Mouse (Mus musculus) T-helper 2 cell (primary cell): ENCODE data around the gene Tfip11.

Experiments used
- in situ Hi-C: fragments of 300-600 bp; cut with MboI, MseI; formaldehyde crosslinking; loops from one replicate; pipeline ENCODE4 v1.15.1; 2025; ENCODE audit warnings: high pct_unique_total_duplicates

Tfip11 gene

GRCm38 (mm10) chr5:112325546-112326445, at the start of gene Tfip11:
Gene Tfip11, plus strand, starts transcription at chr5:112326358.
- in situ Hi-C loops: no loop called here

DNA sequence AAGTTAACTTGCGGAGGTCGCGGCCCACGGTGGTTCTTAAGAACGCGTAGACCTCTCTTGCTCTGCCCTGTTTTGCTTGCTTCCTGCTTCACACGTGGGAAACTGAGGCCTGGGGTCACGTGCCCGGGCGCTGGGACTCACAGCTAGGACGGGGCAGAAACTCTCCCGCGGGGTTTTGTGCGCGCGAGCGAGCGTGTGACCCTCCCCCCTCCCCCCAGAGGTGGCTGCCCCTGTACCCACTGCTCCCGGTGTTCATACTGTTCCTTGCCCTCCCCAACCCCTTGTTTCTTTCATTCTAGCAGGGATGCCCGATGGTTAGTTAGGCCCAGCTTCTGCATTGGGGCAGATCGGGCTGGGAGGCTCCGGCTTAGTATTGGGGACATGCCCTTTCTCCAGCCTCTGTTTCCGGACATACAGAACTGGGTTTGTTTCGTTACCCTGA, 49.2 kb upstream of the Tfip11 start:
- in situ Hi-C loops: no loop called here

DNA sequence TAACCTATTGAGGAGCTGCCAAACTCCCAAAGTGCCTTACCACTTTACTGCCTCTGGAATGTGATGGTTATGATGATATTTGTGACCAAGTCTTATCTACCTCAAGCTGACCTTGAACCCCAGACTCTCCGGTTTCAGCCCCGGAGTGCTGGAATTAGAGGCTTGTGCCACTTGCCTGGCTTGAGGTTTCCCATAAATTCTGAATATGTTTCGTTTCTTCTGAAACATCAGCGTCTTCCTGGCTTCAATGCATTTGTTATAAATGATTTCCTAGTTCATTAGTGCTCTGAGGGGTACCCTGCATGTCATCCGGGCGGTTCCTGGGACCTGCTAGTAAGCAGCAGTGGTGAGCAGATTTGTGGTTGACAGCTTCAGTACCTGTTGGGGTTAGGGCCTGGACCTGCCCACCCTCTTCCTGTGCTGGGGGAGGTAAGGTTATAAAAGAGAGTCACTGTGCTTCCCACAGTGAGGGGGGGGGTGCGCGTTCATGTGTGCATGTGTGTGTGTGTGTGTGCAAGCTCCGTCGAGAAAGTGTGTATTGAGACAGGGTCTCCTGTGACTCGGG, 48.2 kb upstream of the Tfip11 start:
- in situ Hi-C loops: no loop called here

GRCm38 (mm10) chr5:112279181-112280021, 46.8 kb upstream of the Tfip11 start:
- in situ Hi-C loops: no loop called here

DNA sequence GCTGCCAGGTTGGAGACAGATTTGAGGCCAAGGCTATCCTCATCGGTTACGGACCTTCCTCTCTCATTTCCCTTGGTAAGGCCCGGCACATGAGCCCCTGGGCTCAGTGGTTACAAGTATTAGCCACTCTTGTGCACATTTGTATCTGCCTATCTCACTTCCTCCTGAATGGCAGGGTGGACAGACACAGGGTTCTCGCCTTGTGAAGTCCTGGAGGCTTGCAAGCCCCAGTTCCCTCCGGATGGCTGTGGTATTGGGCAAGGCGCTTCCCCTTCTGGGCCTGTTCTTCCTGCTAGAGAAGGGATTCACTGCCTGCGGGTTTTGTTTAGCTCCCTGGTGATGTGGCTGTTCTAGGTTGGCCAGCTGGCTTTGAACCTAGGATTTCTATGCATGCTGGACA, 46.0 kb upstream of the Tfip11 start:
- in situ Hi-C loops: no loop called here

DNA sequence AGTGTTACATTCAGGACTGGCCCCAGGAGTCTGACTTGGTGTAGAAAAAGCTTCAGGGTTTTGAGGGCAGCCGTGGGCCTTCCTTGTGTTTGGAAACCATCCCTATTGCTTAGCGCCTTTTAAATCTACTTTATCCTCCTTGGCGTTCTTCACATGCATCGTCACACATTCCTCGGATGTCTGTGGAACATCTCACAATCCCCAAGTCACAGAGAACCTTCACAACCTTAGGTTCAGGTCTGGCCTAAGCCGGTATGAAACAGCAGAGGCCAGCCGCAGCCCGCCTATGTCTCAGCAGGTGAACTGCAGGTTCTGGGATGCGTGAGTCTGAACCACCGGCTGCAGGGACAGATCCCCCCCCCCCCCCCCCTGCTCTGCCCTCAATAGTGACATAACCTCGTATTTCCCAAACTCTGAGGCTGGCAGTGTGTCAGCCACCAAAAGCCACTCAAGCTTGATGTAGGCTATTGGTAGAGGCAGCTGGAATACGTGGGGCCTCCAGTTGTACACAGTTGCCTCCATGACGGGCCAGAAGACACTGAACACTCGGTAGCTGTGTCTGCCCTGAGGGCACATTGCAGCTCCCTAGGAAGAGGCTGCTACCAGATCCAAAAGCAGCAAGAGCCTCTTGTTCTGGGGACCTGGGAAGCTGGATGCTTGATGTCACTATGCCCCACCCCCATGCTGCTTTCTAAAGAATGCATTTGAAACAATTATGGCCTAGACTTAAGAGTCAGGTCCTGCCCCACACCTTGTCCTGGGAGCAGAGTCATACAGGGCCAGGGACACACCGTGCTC, 45.1 kb upstream of the Tfip11 start:
- in situ Hi-C loops: no loop called here

DNA sequence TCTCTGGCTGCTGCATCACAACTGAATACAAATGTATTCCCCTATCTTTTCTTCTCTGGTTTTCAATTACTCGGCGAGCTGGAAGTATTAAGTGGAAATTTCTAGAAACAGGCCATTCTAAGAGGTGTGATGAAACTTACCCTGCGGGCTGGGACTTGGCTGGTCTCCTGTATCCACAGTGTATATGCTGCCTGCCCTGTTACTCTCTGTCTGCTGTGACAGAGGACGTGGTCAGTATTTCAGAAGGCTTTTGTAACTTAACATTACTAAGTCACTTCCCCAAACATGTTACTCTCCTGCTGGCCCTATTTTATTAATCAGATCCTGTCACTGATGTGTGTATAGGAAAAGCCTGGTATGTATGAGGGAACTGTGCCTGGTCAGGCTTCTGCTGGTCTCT, 44.5 kb upstream of the Tfip11 start:
- in situ Hi-C loops: no loop called here

DNA sequence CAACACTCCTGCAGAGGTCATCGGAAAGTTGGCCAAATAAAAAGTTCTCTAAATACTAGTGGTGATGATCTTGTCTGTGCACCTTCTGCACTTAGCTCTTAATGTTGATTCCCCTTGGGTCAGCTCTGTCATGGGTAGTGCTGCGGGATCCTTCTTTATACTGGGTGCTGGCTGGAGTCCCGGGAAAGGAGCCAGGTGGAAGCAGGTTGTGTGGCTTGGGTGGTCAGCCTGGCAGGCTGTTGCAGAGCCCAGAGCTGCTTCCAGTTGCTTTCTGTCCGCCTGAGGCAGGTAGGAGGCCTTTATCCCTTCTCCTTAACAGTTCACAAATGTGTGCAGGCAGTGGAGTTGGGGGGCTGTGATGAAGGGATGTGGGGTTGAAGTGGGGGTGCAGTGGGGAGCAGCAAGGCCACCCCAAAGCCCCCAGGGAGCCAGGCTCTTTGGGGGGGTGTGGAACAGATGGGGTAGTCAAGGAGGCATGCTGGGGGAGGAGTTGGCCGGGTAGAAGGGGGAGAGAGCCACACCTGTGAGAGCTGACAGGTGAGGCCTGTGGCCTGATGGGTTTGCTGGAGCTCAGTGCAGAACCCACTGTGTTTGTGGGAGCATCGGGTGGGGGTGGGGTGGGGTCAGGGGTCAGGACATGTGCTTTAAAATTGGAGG, 43.9 kb upstream of the Tfip11 start:
- in situ Hi-C loops: no loop called here

DNA sequence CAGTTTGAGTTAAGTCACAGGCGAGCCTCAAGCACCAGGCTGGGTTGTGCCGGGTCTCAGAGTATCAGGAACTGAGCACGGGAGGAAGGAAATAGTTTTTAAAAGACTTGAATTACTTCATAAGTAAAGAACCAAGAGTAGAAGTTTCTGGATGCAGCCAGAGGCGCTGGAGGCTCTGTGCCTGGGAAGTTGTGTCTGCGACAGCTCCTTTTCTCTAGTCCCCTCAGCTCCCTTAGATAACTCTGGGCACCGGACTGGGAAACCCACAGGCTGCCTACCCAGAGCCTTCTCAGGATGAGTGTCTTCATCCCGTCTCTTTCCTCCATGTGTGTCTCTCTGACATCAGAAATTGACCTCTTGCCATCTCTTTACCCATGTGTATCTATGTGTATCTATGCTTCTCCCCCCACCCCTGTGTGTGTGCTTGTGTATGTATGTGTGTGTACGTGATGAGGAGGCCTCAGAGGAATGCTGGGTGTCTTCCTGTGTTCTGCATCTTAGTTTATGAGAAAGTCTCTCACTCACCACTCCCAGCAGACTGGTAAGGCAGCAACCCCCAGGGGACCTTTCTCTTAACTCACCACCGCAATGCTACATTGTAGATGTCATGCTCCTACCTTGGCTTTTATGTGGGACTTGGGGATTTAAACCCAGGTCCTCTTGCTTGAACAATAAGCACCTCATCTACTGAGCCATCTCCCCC, 43.2 kb upstream of the Tfip11 start:
- in situ Hi-C loops: no loop called here

DNA sequence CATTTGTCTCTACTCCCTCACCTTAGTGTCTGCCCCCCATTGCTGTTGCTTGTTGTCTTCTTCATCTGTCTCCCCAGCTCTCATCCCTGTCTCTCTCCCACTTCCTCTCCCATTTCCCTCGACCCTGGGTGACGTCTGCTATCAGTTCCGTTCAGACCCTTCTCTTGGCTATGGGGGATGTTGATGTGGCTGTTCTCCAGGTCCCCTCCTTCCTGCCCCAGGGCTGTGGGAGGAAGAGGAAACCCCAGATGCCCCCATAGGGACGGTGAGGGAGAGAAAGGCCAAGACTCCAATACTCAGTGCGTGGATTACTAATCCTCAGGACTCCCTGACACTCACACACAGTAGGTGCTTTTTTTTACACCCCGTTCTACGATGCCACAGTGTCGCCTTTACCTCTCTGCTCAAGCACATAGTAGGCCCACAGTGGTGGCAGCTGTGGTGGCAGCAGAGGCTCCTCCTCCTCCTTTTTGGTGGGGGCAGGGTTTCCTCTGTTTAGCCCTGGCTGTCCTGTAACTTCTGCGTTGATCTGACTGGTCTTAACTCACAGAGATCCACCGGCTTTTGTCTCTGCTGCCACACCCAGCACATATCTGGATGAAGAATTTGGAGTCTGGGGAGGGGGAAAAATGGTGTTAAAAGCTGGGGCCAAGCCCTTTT, 42.5 kb upstream of the Tfip11 start:
- in situ Hi-C loops: no loop called here

DNA sequence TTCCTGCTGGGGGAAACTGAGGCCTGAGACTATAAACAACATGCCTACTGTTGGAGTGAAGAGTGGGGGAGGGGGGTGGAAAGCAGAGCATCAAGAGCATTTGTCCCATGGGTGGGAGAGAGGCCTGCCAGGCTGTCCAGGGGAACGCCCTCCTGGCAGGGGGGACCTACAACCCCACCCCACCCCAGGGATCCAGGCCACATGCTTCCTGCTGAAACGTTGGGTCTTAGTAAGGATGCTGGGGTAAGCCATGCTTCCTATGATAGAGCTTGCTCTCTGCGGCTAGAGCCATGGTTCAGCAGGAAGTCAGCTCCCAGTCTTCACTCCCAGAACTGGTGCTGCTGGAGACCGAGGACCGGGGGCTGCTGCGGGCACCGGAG, 42.0 kb upstream of the Tfip11 start:
- in situ Hi-C loops: no loop called here

GRCm38 (mm10) chr5:112285548-112286085, 40.5 kb upstream of the Tfip11 start:
- in situ Hi-C loops: no loop called here

GRCm38 (mm10) chr5:112286608-112286983, 39.6 kb upstream of the Tfip11 start:
- in situ Hi-C loops: no loop called here

GRCm38 (mm10) chr5:112286984-112287641, 39.0 kb upstream of the Tfip11 start:
- in situ Hi-C loops: no loop called here

DNA sequence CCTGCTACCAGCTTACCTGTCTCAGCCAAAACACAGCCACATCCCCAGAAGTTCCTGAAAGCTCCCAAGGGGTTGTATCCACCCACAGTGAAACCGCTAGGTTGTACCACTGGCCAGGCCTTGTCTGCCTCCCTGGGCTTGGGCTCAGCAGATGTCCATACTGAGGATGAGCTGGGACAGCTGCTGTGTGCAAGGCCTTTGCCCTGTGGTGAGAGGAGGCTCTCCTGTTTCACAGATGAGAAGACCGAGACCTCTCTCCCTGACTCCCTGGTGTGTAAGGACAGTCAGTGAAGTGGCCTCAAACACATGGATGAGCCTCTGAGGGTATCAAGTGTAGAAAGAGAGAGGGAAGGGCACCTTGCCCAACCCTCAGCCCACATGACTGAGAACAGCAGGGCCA, 38.5 kb upstream of the Tfip11 start:
- in situ Hi-C loops: no loop called here

GRCm38 (mm10) chr5:112288193-112289141, 37.7 kb upstream of the Tfip11 start:
- in situ Hi-C loops: no loop called here

DNA sequence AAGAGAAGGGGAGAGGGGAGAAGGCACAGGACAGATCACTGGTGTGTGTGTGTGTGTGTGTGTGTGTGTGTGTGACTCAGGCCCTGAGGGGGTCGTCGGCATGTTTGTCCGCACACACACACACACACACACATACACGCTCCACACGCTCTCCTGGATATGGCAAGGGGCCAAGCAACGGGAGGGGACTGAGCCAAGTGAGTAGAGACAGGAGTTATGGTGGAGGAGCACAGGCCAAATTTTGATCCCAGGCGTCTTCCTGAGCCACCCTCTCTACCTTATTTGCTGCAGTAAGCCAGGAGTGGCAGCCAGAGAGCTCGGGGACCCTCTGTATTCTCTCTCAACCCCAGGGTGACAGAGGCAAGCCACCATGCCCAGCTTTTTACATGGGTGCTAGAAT, 36.9 kb upstream of the Tfip11 start:
- in situ Hi-C loops: no loop called here
